Mouse (Mus musculus): ENCODE data around the gene Aldh1l1.

Gene Aldh1l1

DNA sequence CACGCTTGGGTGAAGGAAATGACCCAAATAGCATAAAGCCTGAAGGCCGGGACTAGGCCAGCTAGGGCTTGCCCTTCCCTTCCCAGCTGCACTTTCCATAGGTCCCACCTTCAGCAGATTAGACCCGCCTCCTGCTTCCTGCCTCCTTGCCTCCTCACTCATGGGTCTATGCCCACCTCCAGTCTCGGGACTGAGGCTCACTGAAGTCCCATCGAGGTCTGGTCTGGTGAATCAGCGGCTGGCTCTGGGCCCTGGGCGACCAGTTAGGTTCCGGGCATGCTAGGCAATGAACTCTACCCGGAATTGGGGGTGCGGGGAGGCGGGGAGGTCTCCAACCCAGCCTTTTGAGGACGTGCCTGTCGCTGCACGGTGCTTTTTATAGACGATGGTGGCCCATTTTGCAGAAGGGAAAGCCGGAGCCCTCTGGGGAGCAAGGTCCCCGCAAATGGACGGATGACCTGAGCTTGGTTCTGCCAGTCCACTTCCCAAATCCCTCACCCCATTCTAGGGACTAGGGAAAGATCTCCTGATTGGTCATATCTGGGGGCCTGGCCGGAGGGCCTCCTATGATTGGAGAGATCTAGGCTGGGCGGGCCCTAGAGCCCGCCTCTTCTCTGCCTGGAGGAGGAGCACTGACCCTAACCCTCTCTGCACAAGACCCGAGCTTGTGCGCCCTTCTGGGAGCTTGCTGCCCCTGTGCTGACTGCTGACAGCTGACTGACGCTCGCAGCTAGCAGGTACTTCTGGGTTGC is 64.1 kb downstream of the Aldh1l1 start:
- no peak for DNase-seq (ENCODE audit: low spot score)

GRCm38 (mm10) chr6:90551251-90551650 is 65.0 kb downstream of the Aldh1l1 start:
- no peak for DNase-seq (ENCODE audit: low spot score)

- DNase-seq (ENCODE audit: low spot score), result no peak
These were observed 67.0 kb downstream of the Aldh1l1 start for GRCm38 (mm10) chr6:90553197-90553596.

DNA sequence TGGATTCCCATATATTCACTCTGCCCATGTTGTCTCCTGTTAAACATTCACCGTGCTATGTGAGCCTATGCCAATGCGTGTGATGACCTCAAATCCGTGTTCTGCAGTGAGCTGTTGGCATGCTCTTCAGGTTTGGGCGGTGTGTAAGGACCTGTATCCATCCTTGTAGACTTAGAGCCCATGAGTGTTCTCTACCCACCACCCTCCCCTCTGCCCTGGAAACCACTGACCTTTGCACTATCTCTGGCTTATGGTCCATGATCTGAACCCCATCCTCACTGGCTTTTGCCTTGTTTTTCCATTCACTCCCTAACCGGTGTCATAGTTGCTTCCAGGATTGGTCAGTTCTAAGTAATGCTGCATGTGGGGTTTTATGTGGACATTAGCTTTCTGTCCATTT is 67.5 kb downstream of the Aldh1l1 start:
- DNase-seq (ENCODE audit: low spot score), result no peak

GRCm38 (mm10) chr6:90556534-90557058 is 70.4 kb downstream of the Aldh1l1 start:
- no peak for DNase-seq (ENCODE audit: low spot score)

DNA sequence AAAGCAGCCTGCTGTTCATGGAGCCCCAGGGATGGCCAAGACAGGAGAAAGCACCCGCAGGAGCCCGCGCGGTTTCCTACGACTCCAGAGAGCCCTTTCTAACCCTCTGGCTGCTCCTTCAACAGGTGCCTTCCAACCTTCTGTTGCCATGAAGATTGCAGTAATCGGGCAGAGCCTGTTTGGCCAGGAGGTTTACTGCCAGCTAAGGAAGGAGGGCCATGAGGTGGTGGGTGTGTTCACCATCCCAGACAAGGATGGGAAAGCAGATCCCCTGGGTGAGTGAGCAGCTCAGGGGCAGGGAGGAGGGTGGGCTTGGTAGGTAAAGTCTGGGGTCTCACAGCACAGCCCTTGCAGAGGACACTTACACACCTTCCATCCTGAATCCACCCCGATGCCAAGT is 70.8 kb downstream of the Aldh1l1 start:
- no peak for DNase-seq (ENCODE audit: low spot score)

GRCm38 (mm10) chr6:90557829-90558693 is 71.8 kb downstream of the Aldh1l1 start:
- no peak for DNase-seq (ENCODE audit: low spot score)

- DNase-seq (ENCODE audit: low spot score), result no peak
These were observed 74.3 kb downstream of the Aldh1l1 start for GRCm38 (mm10) chr6:90560390-90561058.

GRCm38 (mm10) chr6:90561234-90561781 is 75.1 kb downstream of the Aldh1l1 start:
- no peak for DNase-seq (ENCODE audit: low spot score)

GRCm38 (mm10) chr6:90564240-90564639 is 78.0 kb downstream of the Aldh1l1 start:
- DNase-seq (ENCODE audit: low spot score), result no peak

- DNase-seq (ENCODE audit: low spot score), result peak; percentile 42
These were observed 79.4 kb downstream of the Aldh1l1 start for GRCm38 (mm10) chr6:90565357-90566215.

GRCm38 (mm10) chr6:90567486-90567885 is 81.3 kb downstream of the Aldh1l1 start:
- DNase-seq (ENCODE audit: low spot score), result no peak

DNA sequence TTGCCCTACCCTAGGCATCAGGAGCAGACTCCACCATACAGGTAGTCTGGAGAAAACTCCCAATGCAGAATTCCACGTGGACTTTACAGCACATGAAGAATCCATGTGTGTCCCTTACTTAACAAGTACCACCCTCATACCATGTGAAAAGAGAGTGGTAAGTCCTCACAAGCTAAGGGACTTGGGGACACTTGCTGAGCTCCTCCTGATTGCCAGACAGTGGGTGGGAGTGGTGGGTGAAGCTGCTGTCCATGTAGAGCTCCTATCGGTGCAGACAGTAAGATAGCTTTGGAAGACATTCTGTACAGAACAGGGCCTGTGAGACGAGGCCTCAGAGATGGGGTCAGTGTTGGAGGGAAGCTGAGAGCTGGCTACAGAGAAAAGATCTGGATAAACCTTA is 81.7 kb downstream of the Aldh1l1 start:
- no peak for DNase-seq (ENCODE audit: low spot score)

DNA sequence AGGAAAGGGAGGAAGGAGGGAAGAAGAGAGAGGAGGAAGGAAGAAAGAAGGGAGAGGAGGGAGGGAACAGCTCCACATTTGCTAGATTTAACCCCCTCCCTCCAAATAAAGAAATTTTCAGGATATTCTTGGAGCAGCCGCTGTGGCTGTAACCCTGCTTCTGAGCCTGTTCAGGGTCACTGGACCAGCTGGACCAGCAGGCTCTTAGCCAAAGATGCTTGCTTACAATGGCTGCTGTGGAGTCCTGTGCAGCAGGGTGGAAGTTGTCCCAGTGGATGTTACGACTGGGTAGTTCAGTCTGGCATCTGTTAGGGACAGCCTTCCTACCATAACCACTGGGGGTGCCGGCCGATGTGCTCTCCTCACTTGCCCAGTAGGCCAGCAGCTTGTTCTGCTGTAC is 82.5 kb downstream of the Aldh1l1 start:
- DNase-seq (ENCODE audit: low spot score), result no peak

- DNase-seq (ENCODE audit: low spot score), result no peak
These were observed 83.6 kb downstream of the Aldh1l1 start for GRCm38 (mm10) chr6:90569736-90570383.

- no peak for DNase-seq (ENCODE audit: low spot score)
These were observed 84.2 kb downstream of the Aldh1l1 start for GRCm38 (mm10) chr6:90570392-90570791.

DNA sequence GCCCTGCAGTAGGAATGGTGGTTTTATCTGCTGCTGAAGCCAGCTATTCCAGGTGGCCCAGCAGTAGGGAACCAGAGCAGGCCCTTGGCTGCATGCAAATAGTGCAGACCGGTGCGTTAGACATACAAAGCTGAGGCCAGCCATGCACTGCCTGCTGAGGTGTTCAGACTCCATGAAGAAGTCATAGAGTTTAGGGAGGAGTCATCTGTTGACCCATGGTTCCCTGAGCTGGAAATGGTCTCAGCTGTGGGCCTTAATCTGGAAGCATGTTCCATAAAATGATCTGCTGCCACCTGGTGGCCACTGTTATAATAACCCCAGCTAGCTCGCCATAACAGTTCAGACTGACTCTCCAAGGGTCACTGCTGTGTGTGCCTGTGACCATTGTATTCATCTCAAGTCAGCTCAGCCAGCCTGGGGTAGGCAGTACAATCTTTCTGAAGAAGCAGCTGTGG is 89.1 kb downstream of the Aldh1l1 start:
- peak; percentile 92 for DNase-seq (ENCODE audit: low spot score)

GRCm38 (mm10) chr6:90578174-90578573 is 91.9 kb downstream of the Aldh1l1 start:
- DNase-seq (ENCODE audit: low spot score), result no peak

GRCm38 (mm10) chr6:90582331-90582730 is 96.1 kb downstream of the Aldh1l1 start:
- peak; percentile 51 for DNase-seq (ENCODE audit: low spot score)

- DNase-seq (ENCODE audit: low spot score), result no peak
These were observed 101.9 kb downstream of the Aldh1l1 start for GRCm38 (mm10) chr6:90588113-90588512.

- no peak for DNase-seq (ENCODE audit: low spot score)
These were observed 104.5 kb downstream of the Aldh1l1 start for GRCm38 (mm10) chr6:90590707-90591106.

All from adipocyte (in vitro differentiated cells).